Mouse (Mus musculus) lung, postnatal 0 days (tissue): ENCODE measurements around the gene Tctn3.

Experiments
- CTCF ChIP-seq: IDR thresholded peaks from 2 replicates; pipeline ENCODE4 v1.5.1; 2016; ENCODE audit warnings: antibody characterized with exemption, mild to moderate bottlenecking
- EP300 ChIP-seq: IDR thresholded peaks from 2 replicates; pipeline ENCODE4 v1.6.1; 2016; ENCODE audit warnings: antibody characterized with exemption, mild to moderate bottlenecking, control low read depth

GRCm38 (mm10) chr19:40567616-40568015, 44.4 kb downstream of the Tctn3 start:
- TF ChIP-seq CTCF (no peak), EP300 (no peak)
